Mouse (Mus musculus): ENCODE measurements around the gene Pirt. TPM values are rescaled to one million over a fixed set of nuclear protein-coding genes. Genes with fewer than 3 reads are reported as not detected.

Pirt gene
- polyA plus RNA-seq, 1 experiment: 0.07 TPM

DNA sequence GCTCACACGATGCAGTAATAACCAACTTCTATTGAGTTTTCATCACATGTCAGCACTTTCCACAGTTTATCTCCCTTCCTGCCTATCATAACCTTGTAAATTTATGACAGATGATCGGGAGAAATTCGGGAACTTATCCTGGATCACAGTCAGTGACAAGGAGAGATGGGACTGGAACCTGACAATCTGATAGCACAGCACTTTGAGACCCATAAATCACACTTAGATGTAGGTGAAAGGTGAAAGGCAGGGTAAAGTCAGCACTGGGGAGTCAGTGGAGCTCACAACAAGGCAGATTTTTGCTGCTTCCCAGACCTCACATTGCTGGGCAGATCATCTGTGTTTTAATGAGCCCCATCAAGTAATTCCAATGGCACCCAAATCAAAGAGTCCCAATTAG is 61.7 kb downstream of the Pirt start:
- Histone ChIP-seq H3K4me1 (ENCODE audit: control insufficient read depth, insufficient read depth, low read length) (no peaks in the 10 kb centered on the region), H3K4me3 (replicated peaks; ENCODE audit: extremely low read depth, low read depth, low read length) (no peak overlapping the region)
- no peak for DNase-seq
- 68% methylated on average over 3 of the region's 3 CpGs for WGBS
- TF ChIP-seq POLR2A (IDR thresholded peaks at IDR 0.05; ENCODE audit: borderline replicate concordance, extremely low read depth, low read depth, low read length): no peak
- TF ChIP-seq CTCF (IDR thresholded peaks at IDR 0.05; ENCODE audit: insufficient read depth, low read length): no peak

DNA sequence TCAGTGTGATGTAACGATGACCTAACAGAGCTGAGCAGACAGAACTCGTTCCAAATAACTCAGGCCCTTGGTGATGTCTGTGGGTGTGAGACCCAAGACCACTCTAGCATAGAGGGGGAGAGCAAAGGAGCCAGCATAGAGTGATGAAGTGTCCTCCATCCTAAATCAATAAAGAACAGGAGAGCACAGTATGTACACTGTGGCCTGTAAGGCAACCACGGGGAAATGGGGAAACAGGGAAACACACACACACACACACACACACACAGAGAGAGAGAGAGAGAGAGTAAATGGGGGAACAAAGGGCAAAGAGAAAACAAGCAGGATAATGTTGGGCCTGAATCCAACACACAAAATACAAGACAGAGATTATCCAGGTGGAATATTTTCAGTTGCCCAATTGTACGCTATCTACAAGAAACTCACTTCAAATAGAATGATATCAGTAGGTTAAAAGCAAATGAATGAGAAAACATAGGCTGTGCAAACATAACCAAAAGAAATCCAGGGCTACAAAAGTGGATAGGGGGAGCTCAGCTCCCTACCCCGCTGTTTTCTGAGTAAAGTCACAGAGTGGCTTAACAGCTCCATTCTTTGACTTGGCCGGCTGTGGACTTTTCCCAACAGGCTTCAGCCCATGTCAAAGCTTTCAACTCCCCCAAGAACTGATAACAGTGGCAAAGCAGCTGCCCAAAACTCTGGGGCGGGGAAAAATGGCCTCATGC is 64.0 kb downstream of the Pirt start:
- Histone ChIP-seq H3K4me1 (ENCODE audit: control insufficient read depth, insufficient read depth, low read length) (no peaks in the 10 kb centered on the region), H3K4me3 (replicated peaks; ENCODE audit: extremely low read depth, low read depth, low read length) (no peak overlapping the region)
- TF ChIP-seq CTCF (IDR thresholded peaks at IDR 0.05; ENCODE audit: insufficient read depth, low read length) (no peak), POLR2A (IDR thresholded peaks at IDR 0.05; ENCODE audit: borderline replicate concordance, extremely low read depth, low read depth, low read length) (no peak)
- no peak for DNase-seq
- WGBS: 75% methylated on average over 7 of the region's 7 CpGs

Other genes with a start within 250 kb of the Pirt start
- 0.14 and 0.27 TPM in 2 replicates for gene Tmem238l, start 44.7 kb downstream of the Pirt start, polyA plus RNA-seq (2012; rRNA removed)
- gene Tmem220, start 113.2 kb downstream of the Pirt start, polyA plus RNA-seq (2012; rRNA removed): 3.1 and 5.8 TPM in 2 replicates
- 10.2 and 16.6 TPM in 2 replicates for gene Adprm, start 140.6 kb downstream of the Pirt start, polyA plus RNA-seq (2012; rRNA removed)
- gene Sco1, start 140.7 kb downstream of the Pirt start, polyA plus RNA-seq (2012; rRNA removed): 2.8 and 3.5 TPM in 2 replicates
- gene Myh3, start 166.3 kb downstream of the Pirt start, polyA plus RNA-seq (2012; rRNA removed): 0.08 TPM in 1 of 2 replicates, not detected in the other